Mouse (Mus musculus): ENCODE measurements around the gene Slc20a1.

The Slc20a1 gene

GRCm38 (mm10) chr2:129228571-129228970 is 30.0 kb downstream of the Slc20a1 start:
- no peak for DNase-seq

- no peak for DNase-seq
These were observed 30.8 kb downstream of the Slc20a1 start for GRCm38 (mm10) chr2:129229316-129229715.

GRCm38 (mm10) chr2:129232023-129232422 is 33.5 kb downstream of the Slc20a1 start:
- peak; percentile 90 for DNase-seq

- DNase-seq, result no peak
These were observed 33.9 kb downstream of the Slc20a1 start for GRCm38 (mm10) chr2:129232484-129232883.

GRCm38 (mm10) chr2:129233218-129233617 is 34.7 kb downstream of the Slc20a1 start:
- no peak for DNase-seq

- no peak for DNase-seq
These were observed 35.4 kb downstream of the Slc20a1 start for GRCm38 (mm10) chr2:129233803-129234477.

- no peak for DNase-seq
These were observed 36.2 kb downstream of the Slc20a1 start for GRCm38 (mm10) chr2:129234731-129235130.

GRCm38 (mm10) chr2:129236526-129236925 is 38.0 kb downstream of the Slc20a1 start:
- DNase-seq, result no peak

- peak; percentile 74 for DNase-seq
These were observed 42.3 kb downstream of the Slc20a1 start for GRCm38 (mm10) chr2:129240726-129241432.

- no peak for DNase-seq
These were observed 43.6 kb downstream of the Slc20a1 start for GRCm38 (mm10) chr2:129241845-129242833.

- DNase-seq, result no peak
These were observed 44.4 kb downstream of the Slc20a1 start for GRCm38 (mm10) chr2:129243005-129243404.

- peak; percentile 51 for DNase-seq
These were observed 45.2 kb downstream of the Slc20a1 start for GRCm38 (mm10) chr2:129243786-129244185.

- DNase-seq, result no peak
These were observed 46.0 kb downstream of the Slc20a1 start for GRCm38 (mm10) chr2:129244446-129245120.

GRCm38 (mm10) chr2:129245618-129246017 is 47.1 kb downstream of the Slc20a1 start:
- DNase-seq, result no peak

GRCm38 (mm10) chr2:129246436-129246835 is 47.9 kb downstream of the Slc20a1 start:
- DNase-seq, result no peak

- DNase-seq, result no peak
These were observed 48.4 kb downstream of the Slc20a1 start for GRCm38 (mm10) chr2:129246924-129247323.

GRCm38 (mm10) chr2:129247707-129248121 is 49.1 kb downstream of the Slc20a1 start:
- DNase-seq, result no peak

GRCm38 (mm10) chr2:129249321-129249720 is 50.8 kb downstream of the Slc20a1 start:
- no peak for DNase-seq

- no peak for DNase-seq
These were observed 54.5 kb downstream of the Slc20a1 start for GRCm38 (mm10) chr2:129252836-129253630.

GRCm38 (mm10) chr2:129253631-129253970 is 55.0 kb downstream of the Slc20a1 start:
- no peak for DNase-seq

GRCm38 (mm10) chr2:129254076-129254475 is 55.5 kb downstream of the Slc20a1 start:
- DNase-seq, result no peak

- no peak for DNase-seq
These were observed 57.4 kb downstream of the Slc20a1 start for GRCm38 (mm10) chr2:129256006-129256405.
